Mouse (Mus musculus) small intestine, adult 2 months (tissue): ENCODE data around the gene Sgsm2.

ENCODE experiments used
- CTCF ChIP-seq: fragments of 200-500 bp; IDR thresholded peaks from 2 replicates; pipeline ENCODE4 v1.5.1; 2012; ENCODE audit warnings: low read depth, mild to moderate bottlenecking, control low read depth, inconsistent platforms, low read length, moderate library complexity, mixed read lengths; ENCODE audit not compliant: insufficient replicate concordance, insufficient read length; ENCODE audit errors: extremely low read depth
- POLR2A ChIP-seq: fragments of 200-500 bp; IDR thresholded peaks from 2 replicates; pipeline ENCODE4 v1.6.1; 2012; ENCODE audit warnings: low read depth, mild to moderate bottlenecking, control low read depth, inconsistent platforms, low read length, moderate library complexity

DNA sequence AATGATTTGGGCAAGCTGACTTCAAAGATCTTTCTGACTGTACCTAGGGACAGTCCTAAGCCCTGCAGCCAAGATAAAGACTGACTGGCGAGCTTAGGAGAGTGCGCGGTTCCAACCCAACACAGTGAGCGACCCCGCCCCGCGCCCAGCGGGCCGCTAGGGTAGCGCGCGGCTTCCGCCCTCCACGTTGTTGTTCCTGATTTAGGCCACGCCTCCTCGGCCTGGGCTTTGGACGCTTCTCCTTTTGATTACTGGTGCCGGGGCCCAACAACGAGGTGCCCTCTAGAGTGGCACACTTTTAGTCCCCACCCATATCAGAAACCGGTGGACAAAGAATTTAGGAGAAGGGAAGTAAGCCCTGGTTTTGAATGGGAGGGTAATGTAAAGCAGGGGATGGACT is 67.0 kb downstream of the Sgsm2 start:
- TF ChIP-seq CTCF (peak; percentile 37; the same call in 1 of the 2 replicates), POLR2A (no peak)
